Mouse (Mus musculus) thymus, adult 2 months (tissue): ENCODE results near the gene Tmx4. TPM values are rescaled to one million over a fixed set of nuclear protein-coding genes. Genes with fewer than 3 reads are reported as not detected.

Experiments used
- DNase-seq: peaks from one replicate; pipeline ENCODE4 v3.0.0; 2021
- H3K27ac ChIP-seq: fragments of 200-500 bp; 2 replicates; pipeline ENCODE4 v1.5.1; 2012; ENCODE audit warnings: low read length, control low read depth; ENCODE audit not compliant: control insufficient read depth, insufficient read depth
- H3K27me3 ChIP-seq: fragments of 200-500 bp; 2 replicates; pipeline ENCODE4 v1.6.1; 2012; ENCODE audit warnings: mild to moderate bottlenecking, low read length, moderate library complexity, mixed read lengths; ENCODE audit not compliant: control insufficient read depth, insufficient read depth
- H3K36me3 ChIP-seq: fragments of 200-500 bp; 2 replicates; pipeline ENCODE4 v1.6.1; 2012; ENCODE audit warnings: mild to moderate bottlenecking, low read length, moderate library complexity; ENCODE audit not compliant: control insufficient read depth, insufficient read depth
- H3K4me1 ChIP-seq: fragments of 200-500 bp; replicated peaks from 2 replicates; pipeline ENCODE4 v1.6.1; 2012; ENCODE audit warnings: low read length; ENCODE audit not compliant: control insufficient read depth, insufficient read depth
- H3K4me3 ChIP-seq: fragments of 200-500 bp; 2 replicates; pipeline ENCODE4 v1.5.1; 2012; ENCODE audit warnings: mild to moderate bottlenecking, low read length, control low read depth, moderate library complexity; ENCODE audit not compliant: control insufficient read depth, insufficient read depth
- CTCF ChIP-seq: fragments of 200-500 bp; IDR thresholded peaks from 2 replicates; pipeline ENCODE4 v1.5.1; 2012; ENCODE audit warnings: mild to moderate bottlenecking, control low read depth, low read length, moderate library complexity, borderline replicate concordance; ENCODE audit not compliant: control insufficient read depth, poor library complexity, insufficient read depth; ENCODE audit errors: extremely low read depth
- POLR2A ChIP-seq: fragments of 200-500 bp; IDR thresholded peaks from 2 replicates; pipeline ENCODE4 v1.6.1; 2012; ENCODE audit warnings: mild to moderate bottlenecking, low read length, control low read depth, moderate library complexity; ENCODE audit not compliant: control insufficient read depth, poor library complexity, insufficient read depth; ENCODE audit errors: extremely low read depth
- WGBS: fragments of 180-500 bp; shearing (Covaris S2); methylation state at CpG from one replicate; pipeline ENCODE4 v1.1.7; 2018; 5-methylcytosine and 5-hydroxymethylcytosine counted together
- polyA plus RNA-seq: library from polyadenylated mRNA; depleted of rRNA; stranded (reverse); fragments of >200 nt; gene quantifications from 2 replicates; pipeline ENCODE4 v1.2.3, GENCODE M21; 2012; rRNA removed

Gene Tmx4
- polyA plus RNA-seq, 1 experiment = 4.7 TPM

DNA sequence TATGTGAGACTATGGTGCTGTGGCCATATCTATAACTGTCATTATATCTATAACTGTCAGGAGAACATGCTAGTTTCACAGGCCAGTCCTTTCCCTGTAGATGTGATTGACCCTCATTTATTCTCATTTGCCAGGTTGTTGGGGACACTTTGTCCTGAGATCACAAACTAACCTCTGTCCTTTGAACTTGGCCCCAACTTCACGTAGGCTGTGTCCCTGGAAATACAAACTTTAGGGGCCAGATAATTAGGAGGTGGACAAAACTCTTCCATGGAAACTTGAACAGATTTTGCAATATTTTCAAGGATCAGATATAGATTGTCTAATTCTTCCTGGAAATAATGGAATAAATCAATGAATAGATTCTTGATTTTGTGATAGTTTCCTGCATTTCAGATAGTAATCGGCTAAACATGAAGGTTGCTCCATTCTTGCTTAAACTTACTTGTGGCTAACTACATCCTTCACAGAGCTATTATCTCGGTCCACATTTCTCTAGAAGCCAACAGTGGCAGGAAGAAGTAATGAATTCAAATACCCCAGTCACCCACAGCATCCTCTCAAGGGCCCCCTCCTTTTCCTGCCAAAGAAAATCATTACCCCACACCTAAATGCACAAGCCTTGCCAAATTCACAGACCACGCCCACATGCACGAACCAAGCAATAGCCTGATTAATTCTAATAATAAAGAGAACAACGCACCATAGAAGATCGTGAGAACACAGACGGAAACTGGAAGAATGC is 99.5 kb downstream of the Tmx4 start:
- no peak overlapping the region for H3K27ac ChIP-seq
- no peaks in the 10 kb centered on the region for H3K4me1 ChIP-seq
- H3K4me3 ChIP-seq = no peak overlapping the region
- no peaks in the 10 kb centered on the region for H3K27me3 ChIP-seq
- no peaks in the 10 kb centered on the region for H3K36me3 ChIP-seq
- TF ChIP-seq CTCF (no peak), POLR2A (no peak)
- DNase-seq = no peak
- WGBS = 18% methylated on average over 8 of the region's 8 CpGs

Other genes with a start within 250 kb of the Tmx4 start
- gene Hao1, start 89.8 kb downstream of the Tmx4 start, polyA plus RNA-seq = 0.04 and 0.05 TPM in 2 replicates
- gene Plcb1, start 141.9 kb upstream of the Tmx4 start, polyA plus RNA-seq = 0.29 and 0.32 TPM in 2 replicates